Mouse (Mus musculus): ENCODE measurements around the gene Atp5f1. TPM values are rescaled to one million over a fixed set of nuclear protein-coding genes. Genes with fewer than 3 reads are reported as not detected.
"Not testable (repeated sequence)": the region's sequence is repeated elsewhere in the genome, so short reads cannot be mapped to it uniquely, and the experiment has no call there.

Atp5f1 gene
- total RNA-seq, 2 experiments from 2014 or later: 277 to 291 TPM

DNA sequence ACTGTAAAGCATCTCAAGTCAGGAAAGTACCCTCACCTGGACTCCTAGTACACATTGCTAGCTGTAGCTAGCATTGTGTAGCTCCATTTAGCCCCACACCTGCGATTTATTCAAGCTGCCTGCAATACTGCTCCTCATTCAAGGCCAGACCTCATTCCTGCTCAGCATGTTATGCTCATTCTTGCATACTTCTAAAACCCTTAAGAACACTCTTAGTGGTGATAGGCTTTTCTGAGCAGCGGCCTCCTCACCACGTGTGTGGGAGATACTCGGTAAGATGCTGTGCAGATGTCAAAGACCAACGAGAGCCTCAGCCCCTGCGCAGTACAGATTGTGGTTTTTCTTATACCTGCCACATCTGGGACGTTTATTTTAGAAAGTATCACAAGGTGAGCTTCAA lies 30.1 kb downstream of the Atp5f1 start:
- DNase-seq: no peak

DNA sequence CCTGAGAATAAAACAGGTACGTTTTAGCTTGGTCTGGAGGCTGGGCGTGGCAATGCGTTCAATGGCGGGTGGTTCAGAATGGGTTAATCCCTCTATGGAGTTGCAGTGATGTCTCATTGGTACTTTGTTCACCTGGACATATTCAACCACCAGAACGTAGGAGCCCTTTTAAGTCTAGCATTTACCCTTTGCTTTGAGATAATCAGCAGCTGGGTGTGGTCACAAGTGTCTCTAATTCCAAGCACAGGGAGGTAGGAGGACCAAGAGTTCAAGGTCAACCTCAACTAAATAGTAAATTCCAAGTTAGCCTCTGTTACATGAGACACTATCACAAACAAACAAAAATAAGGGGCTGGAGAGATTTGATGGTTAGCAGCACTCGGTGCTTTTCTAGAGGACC lies 31.1 kb downstream of the Atp5f1 start:
- no peak for DNase-seq

- DNase-seq: no peak
Measured at GRCm38 (mm10) chr3:105928195-105928569, 31.7 kb downstream of the Atp5f1 start.

- DNase-seq: no peak
Measured at GRCm38 (mm10) chr3:105927561-105928194, 32.2 kb downstream of the Atp5f1 start.

DNA sequence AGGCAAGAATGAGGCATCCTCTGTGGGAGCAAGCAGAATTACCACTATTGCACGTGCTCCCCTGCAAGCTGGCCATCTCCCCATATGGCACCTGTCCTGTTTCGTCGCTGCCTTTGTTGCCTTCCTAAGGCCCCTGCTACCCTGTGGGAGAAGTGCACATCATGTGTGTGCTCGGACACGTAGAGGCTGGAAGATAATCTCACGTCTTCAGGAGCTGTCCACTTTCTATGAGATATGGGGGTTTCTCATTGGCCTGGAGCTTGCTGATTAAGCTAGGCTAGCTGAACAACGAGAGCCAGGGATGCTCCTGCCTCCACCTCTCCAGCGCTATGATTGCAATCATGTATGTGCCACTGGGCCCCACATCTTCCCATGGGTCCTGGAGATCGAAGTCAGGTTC lies 35.3 kb downstream of the Atp5f1 start:
- no peak for DNase-seq

DNA sequence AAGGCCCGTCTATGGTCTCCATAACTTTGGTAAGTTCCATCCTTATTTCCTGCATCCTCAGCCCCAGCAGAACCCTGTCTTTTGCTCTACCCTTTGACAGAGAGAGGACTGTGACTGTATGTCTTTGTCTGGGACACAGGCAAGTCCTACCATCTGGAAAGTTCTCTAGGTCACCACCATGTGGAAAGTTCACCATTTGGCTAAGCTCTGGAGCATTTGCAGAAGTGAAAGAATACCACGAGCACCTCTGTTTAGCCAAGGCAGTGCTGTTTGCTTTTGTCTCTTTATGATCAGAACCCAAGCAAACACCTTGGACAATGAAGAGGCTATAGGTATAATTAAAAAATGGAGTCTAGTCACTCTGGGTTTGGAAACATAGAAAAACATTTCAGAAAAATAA lies 37.9 kb downstream of the Atp5f1 start:
- DNase-seq: no peak

- DNase-seq: not testable (repeated sequence)
Measured at GRCm38 (mm10) chr3:105920743-105921142, 39.2 kb downstream of the Atp5f1 start.

DNA sequence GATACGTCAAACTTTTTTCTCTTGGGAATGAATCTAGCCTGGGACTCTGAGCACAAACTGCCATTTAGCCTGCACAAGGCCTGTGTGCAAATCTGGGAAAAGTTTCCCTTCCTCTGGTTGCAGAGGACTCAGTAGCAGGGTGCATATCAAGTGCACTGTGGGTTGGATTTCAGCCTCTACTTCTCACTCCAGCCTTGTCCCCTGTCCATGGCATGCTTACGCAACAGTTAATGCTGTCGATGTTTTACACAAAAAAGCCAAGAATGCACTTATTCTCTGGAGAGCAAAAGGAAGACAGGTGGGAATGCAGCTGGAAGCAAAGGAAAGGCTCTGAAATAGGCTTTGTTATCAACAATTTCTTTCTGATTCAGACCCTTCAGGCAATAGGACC lies 41.5 kb downstream of the Atp5f1 start:
- DNase-seq: no peak

- no peak for DNase-seq
Measured at GRCm38 (mm10) chr3:105917656-105918354, 42.1 kb downstream of the Atp5f1 start.

DNA sequence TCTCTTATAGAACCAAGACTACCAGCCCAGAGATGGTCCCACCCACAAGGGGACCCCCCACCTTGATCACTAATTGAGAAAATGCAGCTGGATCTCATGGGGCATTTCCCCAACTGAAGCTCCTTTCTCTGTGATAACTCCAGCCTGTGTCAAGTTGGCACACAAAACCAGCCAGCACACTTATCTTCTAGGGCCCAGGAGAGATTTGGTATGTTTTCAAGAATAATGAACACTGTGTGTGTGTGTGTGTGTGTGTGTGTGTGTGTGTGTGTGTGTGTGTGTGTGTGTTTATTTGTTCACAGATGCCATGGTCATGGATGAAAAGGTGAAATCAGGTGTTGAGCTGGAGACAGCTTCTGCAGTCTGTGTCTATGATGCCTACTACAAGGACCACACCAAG lies 43.4 kb downstream of the Atp5f1 start:
- not testable (repeated sequence) for DNase-seq

DNA sequence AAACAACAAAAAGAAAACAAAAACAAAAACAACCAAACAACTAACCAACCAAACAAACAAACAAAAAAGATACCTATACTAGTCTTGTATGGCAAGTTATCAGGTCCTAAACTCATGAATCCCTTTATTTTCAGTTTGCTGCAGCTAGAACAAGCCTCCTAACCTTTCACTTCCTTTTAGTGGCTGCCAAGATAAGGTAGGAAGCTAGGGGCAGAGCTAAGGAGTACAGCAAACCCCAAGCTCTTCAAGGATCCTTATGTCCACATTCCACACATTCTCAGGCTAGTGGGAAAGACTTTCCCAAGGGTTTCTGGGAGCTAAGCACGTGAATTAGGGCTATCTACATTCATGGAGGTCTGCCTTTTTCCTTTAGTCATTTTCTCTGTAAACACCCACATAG lies 44.6 kb downstream of the Atp5f1 start:
- DNase-seq: no peak

- peak in 1 of 2 experiments; percentile 34 for DNase-seq
Measured at GRCm38 (mm10) chr3:105913839-105914681, 45.8 kb downstream of the Atp5f1 start.

GRCm38 (mm10) chr3:105912097-105912880 lies 47.6 kb downstream of the Atp5f1 start:
- no peak for DNase-seq

DNA sequence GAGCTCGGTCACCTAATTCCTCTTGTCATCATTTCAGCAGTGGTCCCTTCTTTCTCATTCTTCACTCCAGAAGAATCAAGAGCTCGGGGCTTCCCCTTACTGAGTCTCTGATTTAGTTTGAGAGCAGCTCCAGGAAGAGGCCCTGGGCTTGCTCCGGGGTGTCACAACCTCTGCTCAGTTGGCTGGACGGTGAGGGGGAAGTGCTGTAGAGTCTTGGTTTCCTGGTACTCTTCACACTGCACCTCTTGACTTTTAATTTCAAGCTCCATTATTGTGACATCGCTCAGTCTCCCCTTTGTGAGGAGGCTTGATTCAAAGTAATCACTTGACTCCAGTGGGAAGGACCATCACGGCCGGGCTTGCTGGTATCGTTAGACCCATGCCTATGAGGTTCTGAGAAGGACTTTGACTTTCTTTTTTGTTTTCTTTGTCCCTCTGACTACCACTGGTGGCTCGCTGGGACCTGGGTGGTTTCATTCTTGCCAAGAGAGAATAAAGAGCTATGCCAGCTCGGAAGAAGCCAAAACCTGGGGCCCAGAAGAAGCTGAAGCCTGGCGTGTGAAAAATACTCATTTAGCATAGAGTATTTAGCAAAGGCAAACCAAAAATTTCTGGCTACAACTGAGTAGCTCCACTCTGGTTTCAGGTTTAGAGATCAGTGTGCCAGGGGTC lies 49.2 kb downstream of the Atp5f1 start:
- DNase-seq: no peak

DNA sequence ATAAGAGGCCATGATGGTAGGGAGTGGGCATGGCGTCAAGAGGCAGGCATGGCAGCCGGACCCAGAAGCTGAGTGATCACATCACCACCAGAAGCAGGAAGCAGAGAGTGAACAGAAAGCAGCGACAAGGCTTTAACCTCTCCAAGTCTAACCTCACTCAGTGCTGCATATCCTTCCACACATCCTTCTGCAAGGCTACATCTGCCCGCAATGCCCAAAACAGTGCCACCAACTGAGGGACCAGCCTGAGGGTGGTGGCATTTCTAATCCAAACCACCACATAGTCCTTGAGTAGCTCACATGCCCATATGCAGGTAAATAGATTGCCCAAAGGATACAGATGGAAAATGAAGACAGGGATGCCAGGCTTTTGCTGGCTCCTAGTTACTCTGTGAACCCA lies 50.9 kb downstream of the Atp5f1 start:
- no peak for DNase-seq

- DNase-seq: no peak
Measured at GRCm38 (mm10) chr3:105907956-105908655, 51.8 kb downstream of the Atp5f1 start.

GRCm38 (mm10) chr3:105904721-105905120 lies 55.2 kb downstream of the Atp5f1 start:
- no peak for DNase-seq

DNA sequence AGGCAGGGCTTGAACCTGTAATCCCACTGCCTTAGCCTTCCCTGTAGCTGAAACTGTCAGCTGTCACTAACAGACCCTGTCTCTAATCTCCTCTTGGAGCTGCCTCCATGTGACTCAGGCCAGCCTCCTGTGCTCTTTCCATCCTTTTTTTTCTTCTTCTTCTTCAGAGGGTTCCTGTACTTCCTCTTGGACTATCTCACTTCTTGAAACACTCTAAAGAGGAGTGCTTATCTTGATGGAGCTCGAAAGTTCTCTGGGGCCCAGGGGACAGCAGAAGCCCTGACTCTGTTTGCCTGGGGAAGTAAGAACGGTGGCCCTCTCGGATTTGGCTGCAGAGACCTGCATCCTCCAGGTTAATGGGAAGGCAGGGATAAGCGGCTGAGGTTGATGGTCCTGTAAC lies 55.7 kb downstream of the Atp5f1 start:
- no peak for DNase-seq

- DNase-seq: no peak
Measured at GRCm38 (mm10) chr3:105901468-105901867, 58.4 kb downstream of the Atp5f1 start.

GRCm38 (mm10) chr3:105900716-105901115 lies 59.2 kb downstream of the Atp5f1 start:
- DNase-seq: no peak

- DNase-seq: no peak
Measured at GRCm38 (mm10) chr3:105900266-105900665, 59.6 kb downstream of the Atp5f1 start.
